8 mouse cellular contexts compared by ENCODE assay signal in the genomic region with DNA sequence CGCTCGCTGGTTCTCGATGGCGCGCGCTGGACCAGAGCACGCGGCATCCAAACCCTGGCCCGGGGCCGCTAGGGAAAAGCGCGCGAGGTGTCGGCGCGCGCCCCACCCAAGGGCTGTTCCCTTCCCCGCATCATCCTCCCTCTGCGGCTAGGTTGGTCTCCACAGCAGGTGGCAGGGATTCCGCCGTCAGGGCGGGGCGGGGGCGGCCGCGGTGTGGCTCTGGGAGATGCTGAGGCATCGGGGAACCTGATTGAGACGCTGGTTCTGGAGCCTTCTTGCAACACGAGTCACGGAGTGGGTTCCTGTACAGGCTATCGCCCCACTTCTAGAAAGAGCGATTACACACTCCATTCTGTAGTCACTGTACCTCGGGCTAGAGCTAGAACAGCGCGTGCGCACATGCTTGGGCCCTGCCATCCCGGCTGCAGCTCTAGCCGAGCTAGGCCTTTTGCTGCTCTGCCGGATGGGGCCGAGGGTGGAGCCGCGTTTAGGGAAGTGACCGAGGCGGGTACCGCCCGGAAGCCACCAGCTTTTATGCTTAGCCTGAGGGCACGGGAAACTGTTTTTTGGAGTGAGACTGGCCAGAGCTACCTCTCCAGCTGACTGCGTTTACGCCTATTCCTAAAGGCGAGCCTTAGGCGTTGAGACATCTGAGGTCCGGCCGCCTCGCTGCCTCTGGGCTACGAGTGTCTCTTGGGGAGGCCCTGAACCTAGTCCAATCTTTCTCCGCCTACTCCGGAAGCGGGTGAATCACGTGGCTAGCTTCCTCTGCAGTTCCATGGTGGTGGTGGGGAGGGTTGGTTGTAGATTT. TPM values are rescaled to one million over a fixed set of nuclear protein-coding genes. Genes with fewer than 3 reads are reported as not detected.
DNase-seq lines count a peak whose midpoint lies in the region; ATAC-seq and TF ChIP-seq lines count a peak whose summit lies in the region.

No protein-coding gene starts in this region.

- no peak for TF ChIP-seq CTCF in MEL (IDR thresholded peaks at IDR 0.05 in 2 of 3, conservative IDR thresholded peaks at IDR 0.05 in 1 of 3; ENCODE audit: control insufficient read depth in 1 of 3, insufficient read depth in 1 of 3, low read depth in 2 of 3, low read length in 3 of 3, poor library complexity in 1 of 3, severe bottlenecking in 1 of 3)

- H3K4me1 ChIP-seq in MEL (ENCODE audit: control insufficient read depth in 1 of 2, insufficient read depth in 2 of 2, low read length in 2 of 2) = peaks cover 0 to 12% of the 10 kb centered on the region in 2 experiments; a peak in 2 of 4 replicates
- H3K4me1 ChIP-seq in hindbrain, embryonic 12.5 days = peaks cover 31% of the 10 kb centered on the region

- WGBS in hindbrain, embryonic 12.5 days = under 1% methylated on average over 59 of the region's 59 CpGs

- peak overlapping the region; percentile 80 to 87 for H3K4me3 ChIP-seq in MEL (ENCODE audit: control insufficient read depth in 1 of 2, insufficient read depth in 1 of 2, low read depth in 2 of 2, low read length in 2 of 2)
- H3K4me3 ChIP-seq in hindbrain, embryonic 12.5 days = peak overlapping the region; percentile 98

- no peak for TF ChIP-seq RAD21 in MEL (IDR thresholded peaks at IDR 0.05; ENCODE audit: low read depth, low read length)

- peak overlapping the region; percentile 75 for H3K4me2 ChIP-seq in hindbrain, embryonic 12.5 days (replicated peaks)

- peak overlapping the region; percentile 99 for H3K9ac ChIP-seq in MEL (ENCODE audit: control insufficient read depth, low read depth, low read length, poor library complexity, severe bottlenecking)
- H3K9ac ChIP-seq in hindbrain, embryonic 12.5 days = peak overlapping the region; percentile 97

- H3K27me3 ChIP-seq in MEL (ENCODE audit: control insufficient read depth in 1 of 2, insufficient read depth in 2 of 2, low read length in 2 of 2) = no peaks in the 10 kb centered on the region
- no peaks in the 10 kb centered on the region for H3K27me3 ChIP-seq in hindbrain, embryonic 12.5 days

- H3K79me2 ChIP-seq in MEL (ENCODE audit: control insufficient read depth, insufficient read depth, low read length, poor library complexity) = peaks cover 31% of the 10 kb centered on the region

- TF ChIP-seq EP300 in MEL (IDR thresholded peaks at IDR 0.05; ENCODE audit: low read depth in 1 of 2, low read length in 2 of 2) = peak in 1 of 2 experiments; percentile 40; a peak in 1 of 4 replicates

- peak; percentile 15 for ATAC-seq in hindbrain, embryonic 12.5 days (ENCODE audit: low FRiP score)

- peak overlapping the region; percentile 93 for H3K27ac ChIP-seq in MEL (ENCODE audit: control insufficient read depth, low read depth, low read length)
- peak overlapping the region; percentile 100 for H3K27ac ChIP-seq in hindbrain, embryonic 12.5 days

- H3K36me3 ChIP-seq in MEL (ENCODE audit: control insufficient read depth in 1 of 2, insufficient read depth in 2 of 2, low read length in 2 of 2) = peaks cover 0 to 13% of the 10 kb centered on the region in 2 experiments
- H3K36me3 ChIP-seq in hindbrain, embryonic 12.5 days = peaks cover 42% of the 10 kb centered on the region

- DNase-seq in MEL (ENCODE audit: low read depth, low spot score) = peak; percentile 95
- DNase-seq in cerebellum, adult 8-10 months = peak; percentile 76
- DNase-seq in frontal cortex, postnatal 10 days (ENCODE audit: low spot score in 2 of 2) = peak; percentile 72 to 74
- DNase-seq in layer of hippocampus, postnatal 14 days (ENCODE audit: low spot score in 2 of 2) = peak; percentile 79 to 83
- peak; percentile 83 for DNase-seq in lung, postnatal 14 days
- DNase-seq in ovary, postnatal 36 days (ENCODE audit: low spot score) = peak; percentile 78
- peak; percentile 88 for DNase-seq in thymus, postnatal 25 days

- H3K9me3 ChIP-seq in MEL (replicated peaks; ENCODE audit: insufficient read depth, low read length) = no peaks in the 10 kb centered on the region
- no peaks in the 10 kb centered on the region for H3K9me3 ChIP-seq in hindbrain, embryonic 12.5 days (replicated peaks)

- TF ChIP-seq POLR2A in MEL (IDR thresholded peaks at IDR 0.05; ENCODE audit: control insufficient read depth in 1 of 2, insufficient read depth in 1 of 2, low read depth in 1 of 2, low read length in 2 of 2, poor library complexity in 1 of 2) = peak; percentile 66 to 91; a peak in 3 of 4 replicates

TF ChIP-seq in MEL, 35 proteins besides CTCF, POLR2A, EP300 and RAD21 (continues in another document):
- TF ChIP-seq NRF1 (IDR thresholded peaks at IDR 0.05; ENCODE audit: insufficient read depth, low read depth, low read length, poor library complexity, severe bottlenecking) (peak; percentile 61), JUND (IDR thresholded peaks at IDR 0.05; ENCODE audit: low read depth, low read length) (no peak), USF2 (IDR thresholded peaks at IDR 0.05; ENCODE audit: borderline replicate concordance in 1 of 2, insufficient read depth in 1 of 2, low read depth in 1 of 2, low read length in 2 of 2) (peak in 1 of 2 experiments; percentile 83; a peak in 2 of 4 replicates), SMC3 (IDR thresholded peaks at IDR 0.05; ENCODE audit: low read depth, low read length) (peak; percentile 12; the same call in 1 of the 2 replicates), HCFC1 (IDR thresholded peaks at IDR 0.05; ENCODE audit: low read depth, low read length) (peak; percentile 75), ETS1 (IDR thresholded peaks at IDR 0.05; ENCODE audit: low read depth, low read length) (peak; percentile 47; the same call in 1 of the 2 replicates), MEF2A (IDR thresholded peaks at IDR 0.05; ENCODE audit: extremely low read depth, insufficient replicate concordance, low read depth, low read length, poor library complexity, severe bottlenecking) (no peak), ELF1 (IDR thresholded peaks at IDR 0.05; ENCODE audit: low read depth, low read length) (peak; percentile 78), MAFK (IDR thresholded peaks at IDR 0.05; ENCODE audit: borderline replicate concordance, low read depth, low read length) (no peak), CHD2 (IDR thresholded peaks at IDR 0.05; ENCODE audit: low read length) (no peak; the same call in 1 of the 2 replicates), USF1 (IDR thresholded peaks at IDR 0.05; ENCODE audit: low read depth, low read length) (peak; percentile 96), MXI1 (IDR thresholded peaks at IDR 0.05; ENCODE audit: low read depth, low read length) (peak; percentile 91), KAT2A (conservative IDR thresholded peaks at IDR 0.05; ENCODE audit: low read depth, low read length) (peak; percentile 50), MYC (IDR thresholded peaks at IDR 0.05; ENCODE audit: low read depth, low read length) (peak; percentile 69; the same call in 1 of the 2 replicates), ZMIZ1 (IDR thresholded peaks at IDR 0.05; ENCODE audit: low read depth, low read length) (peak; percentile 91), TAL1 (IDR thresholded peaks at IDR 0.05; ENCODE audit: low read length) (no peak), BHLHE40 (IDR thresholded peaks at IDR 0.05; ENCODE audit: borderline replicate concordance, low read depth, low read length) (peak; percentile 62), E2F4 (IDR thresholded peaks at IDR 0.05; ENCODE audit: borderline replicate concordance, low read depth, low read length) (peak; percentile 20; the same call in 1 of the 2 replicates), MAZ (IDR thresholded peaks at IDR 0.05; ENCODE audit: low read depth, low read length) (peak; percentile 46), CHD1 (IDR thresholded peaks at IDR 0.05; ENCODE audit: low read depth, low read length) (peak; percentile 88; the same call in 1 of the 2 replicates), UBTF (IDR thresholded peaks at IDR 0.05; ENCODE audit: borderline replicate concordance, insufficient read depth, low read depth, low read length) (peak; percentile 81; the same call in 1 of the 2 replicates), MYB (IDR thresholded peaks at IDR 0.05; ENCODE audit: low read depth, low read length) (0 out of 2 replicates have a peak, but pooled peaks have one; percentile 5), POLR2AphosphoS5 (IDR thresholded peaks at IDR 0.05; ENCODE audit: borderline replicate concordance, low read depth, low read length) (no peak)

RNA-seq across cellular contexts. Expression of gene Cfl1, which starts 0.8 kb away (rescaled TPM):
- total RNA-seq in MEL (2012; rRNA removed) = 880 and 979 TPM in 2 replicates
- polyA plus RNA-seq in MEL (2012; ENCODE audit: insufficient read depth in 1 of 2, insufficient read length in 2 of 2, low read depth in 1 of 2, low replicate concordance in 2 of 2, missing spikeins in 1 of 2) = 1,000 to 10,000 TPM in 1 of 2 experiments, not detected in 1; 2,037 TPM
- polyA plus RNA-seq in hindbrain, embryonic 12.5 days (2016; fragmentation: Nextera tagmentation; extraction: Ambion mirVana) = 3,169 and 3,299 TPM in 2 replicates
- total RNA-seq in layer of hippocampus, postnatal 14 days (2021) = 1,000 to 10,000 TPM; 1,666 to 1,748 TPM

RNA-seq across cellular contexts. Expression of gene Mus81, which starts 2.9 kb away (rescaled TPM):
- total RNA-seq in MEL (2012; rRNA removed) = 34.3 and 38.9 TPM in 2 replicates
- polyA plus RNA-seq in MEL (2012; ENCODE audit: insufficient read depth in 1 of 2, insufficient read length in 2 of 2, low read depth in 1 of 2, low replicate concordance in 2 of 2, missing spikeins in 1 of 2) = 10 to 100 TPM in 1 of 2 experiments, not detected in 1; 50.5 TPM
- 43.3 and 45.4 TPM in 2 replicates for polyA plus RNA-seq in hindbrain, embryonic 12.5 days (2016; fragmentation: Nextera tagmentation; extraction: Ambion mirVana)
- total RNA-seq in layer of hippocampus, postnatal 14 days (2021) = 10 to 100 TPM; 34.3 to 35.6 TPM

RNA-seq across cellular contexts. Expression of gene 1700020D05Rik, which starts 12.5 kb away (rescaled TPM):
- 0.19 and 0.23 TPM in 2 replicates for total RNA-seq in MEL (2012; rRNA removed)
- polyA plus RNA-seq in MEL (2012; ENCODE audit: insufficient read depth in 1 of 2, insufficient read length in 2 of 2, low read depth in 1 of 2, low replicate concordance in 2 of 2, missing spikeins in 1 of 2) = under 1 TPM in 1 of 2 experiments, not detected in 1; 0.78 TPM
- polyA plus RNA-seq in hindbrain, embryonic 12.5 days (2016; fragmentation: Nextera tagmentation; extraction: Ambion mirVana) = 0.23 and 0.56 TPM in 2 replicates
- 1 to 10 TPM; 6.3 to 8.1 TPM for total RNA-seq in layer of hippocampus, postnatal 14 days (2021)

RNA-seq across cellular contexts. Expression of gene Efemp2, which starts 17.3 kb away (rescaled TPM):
- 7.5 and 10.4 TPM in 2 replicates for total RNA-seq in MEL (2012; rRNA removed)
- polyA plus RNA-seq in MEL (2012; ENCODE audit: insufficient read depth in 1 of 2, insufficient read length in 2 of 2, low read depth in 1 of 2, low replicate concordance in 2 of 2, missing spikeins in 1 of 2) = 10 to 100 TPM in 1 of 2 experiments, not detected in 1; 17.7 TPM
- 75.3 and 81.0 TPM in 2 replicates for polyA plus RNA-seq in hindbrain, embryonic 12.5 days (2016; fragmentation: Nextera tagmentation; extraction: Ambion mirVana)
- 10 to 100 TPM; 16.8 to 20.9 TPM for total RNA-seq in layer of hippocampus, postnatal 14 days (2021)

RNA-seq across cellular contexts. Expression of gene Snx32, which starts 19.2 kb away (rescaled TPM):
- 1.3 and 1.8 TPM in 2 replicates for total RNA-seq in MEL (2012; rRNA removed)
- 1 to 10 TPM in 1 of 2 experiments, not detected in 1; 2.6 TPM for polyA plus RNA-seq in MEL (2012; ENCODE audit: insufficient read depth in 1 of 2, insufficient read length in 2 of 2, low read depth in 1 of 2, low replicate concordance in 2 of 2, missing spikeins in 1 of 2)
- 38.3 and 42.2 TPM in 2 replicates for polyA plus RNA-seq in hindbrain, embryonic 12.5 days (2016; fragmentation: Nextera tagmentation; extraction: Ambion mirVana)
- total RNA-seq in layer of hippocampus, postnatal 14 days (2021) = 10 to 100 TPM; 70.5 to 74.2 TPM

Comparison
In these comparisons a context has a peak if more than half of its experiments do, and no peak if none do; other contexts are left out.
1. Peak in every context shown above with its lines: DNase-seq, ATAC-seq, H3K4me3 ChIP-seq and H3K27ac ChIP-seq.